Mouse (Mus musculus) MEL (cell line): ENCODE data around the gene Slc4a4. TPM values are rescaled to one million over a fixed set of nuclear protein-coding genes. Genes with fewer than 3 reads are reported as not detected.

Experiments
- DNase-seq: peaks from one replicate; pipeline ENCODE4 v3.0.0; 2011; ENCODE audit warnings: low read depth, low spot score
- H3K27ac ChIP-seq: 2 replicates; pipeline ENCODE4 v1.5.1; 2012; ENCODE audit warnings: low read depth, mild to moderate bottlenecking, control low read depth, low read length, moderate library complexity; ENCODE audit not compliant: control insufficient read depth
- H3K27me3 ChIP-seq, 2 experiments: fragments of 150-350 bp in 1 of 2; sonication (generic) in 1 of 2; 2 replicates each; pipeline ENCODE4 v1.6.1; 2012; ENCODE audit warnings: low read length in 2 of 2, mild to moderate bottlenecking in 2 of 2, improper control_type of control experiment in 1 of 2, moderate library complexity in 1 of 2; ENCODE audit not compliant: insufficient read depth in 2 of 2, control insufficient read depth in 1 of 2
- H3K36me3 ChIP-seq, 2 experiments: 2 replicates each; pipeline ENCODE4 v1.6.1; 2012 to 2014; ENCODE audit warnings: low read length in 2 of 2, improper control_type of control experiment in 1 of 2, inconsistent platforms in 1 of 2, mild to moderate bottlenecking in 1 of 2; ENCODE audit not compliant: insufficient read depth in 2 of 2, control insufficient read depth in 1 of 2
- H3K4me1 ChIP-seq, 2 experiments: fragments of 150-350 bp in 1 of 2; sonication (generic) in 1 of 2; 2 replicates each; pipeline ENCODE4 v1.6.1; 2012; ENCODE audit warnings: low read length in 2 of 2, improper control_type of control experiment in 1 of 2, mild to moderate bottlenecking in 1 of 2; ENCODE audit not compliant: insufficient read depth in 2 of 2, control insufficient read depth in 1 of 2
- H3K4me3 ChIP-seq, 2 experiments: fragments of 150-350 bp in 1 of 2; sonication (generic) in 1 of 2; 2 replicates each; pipeline ENCODE4 v1.5.1; 2012; ENCODE audit warnings: low read depth in 2 of 2, low read length in 2 of 2, mild to moderate bottlenecking in 2 of 2, moderate library complexity in 2 of 2, control low read depth in 1 of 2, improper control_type of control experiment in 1 of 2; ENCODE audit not compliant: control insufficient read depth in 1 of 2, insufficient read depth in 1 of 2
- H3K79me2 ChIP-seq: 2 replicates; pipeline ENCODE4 v1.6.1; 2012; ENCODE audit warnings: mild to moderate bottlenecking, low read length, moderate library complexity; ENCODE audit not compliant: control insufficient read depth, poor library complexity, insufficient read depth
- H3K9ac ChIP-seq: 2 replicates; pipeline ENCODE4 v1.6.1; 2012; ENCODE audit warnings: low read depth, mild to moderate bottlenecking, control low read depth, low read length, moderate library complexity; ENCODE audit not compliant: control insufficient read depth, poor library complexity, severe bottlenecking
- H3K9me3 ChIP-seq: fragments of 150-350 bp; sonication (generic); replicated peaks from 2 replicates; pipeline ENCODE4 v1.6.1; 2012; ENCODE audit warnings: mild to moderate bottlenecking, low read length, improper control_type of control experiment, moderate library complexity; ENCODE audit not compliant: insufficient read depth
- BHLHE40 ChIP-seq: IDR thresholded peaks from 2 replicates; pipeline ENCODE4 v1.6.1; 2012; ENCODE audit warnings: low read depth, mild to moderate bottlenecking, inconsistent platforms, low read length, improper control_type of control experiment, borderline replicate concordance
- CHD1 ChIP-seq: IDR thresholded peaks from 2 replicates; pipeline ENCODE4 v1.6.1; 2012; ENCODE audit warnings: low read depth, mild to moderate bottlenecking, inconsistent platforms, low read length, improper control_type of control experiment
- CHD2 ChIP-seq: IDR thresholded peaks from 2 replicates; pipeline ENCODE4 v1.6.1; 2011; ENCODE audit warnings: low read length, improper control_type of control experiment
- CTCF ChIP-seq, 3 experiments: IDR thresholded peaks in 2 of 3; conservative IDR thresholded peaks in 1 of 3; 2 replicates each; pipeline ENCODE4 v1.5.1; 2011 to 2012; ENCODE audit warnings: low read length in 3 of 3, low read depth in 2 of 3, mild to moderate bottlenecking in 2 of 3, improper control_type of control experiment in 1 of 3, inconsistent platforms in 1 of 3, mixed read lengths in 1 of 3, moderate library complexity in 1 of 3; ENCODE audit not compliant: control insufficient read depth in 1 of 3, insufficient read depth in 1 of 3, poor library complexity in 1 of 3, severe bottlenecking in 1 of 3
- E2F4 ChIP-seq: IDR thresholded peaks from 2 replicates; pipeline ENCODE4 v1.6.1; 2011; ENCODE audit warnings: low read depth, low read length, improper control_type of control experiment, borderline replicate concordance
- ELF1 ChIP-seq: IDR thresholded peaks from 2 replicates; pipeline ENCODE4 v1.6.1; 2014; ENCODE audit warnings: low read depth, mild to moderate bottlenecking, inconsistent platforms, low read length, improper control_type of control experiment, moderate library complexity
- EP300 ChIP-seq, 2 experiments: IDR thresholded peaks; 2 replicates each; pipeline ENCODE4 v1.6.1; 2011; ENCODE audit warnings: improper control_type of control experiment in 2 of 2, low read length in 2 of 2, low read depth in 1 of 2, mild to moderate bottlenecking in 1 of 2
- GABPA ChIP-seq: IDR thresholded peaks from 2 replicates; pipeline ENCODE4 v1.6.1; 2012; ENCODE audit warnings: low read depth, mild to moderate bottlenecking, inconsistent platforms, low read length, improper control_type of control experiment, moderate library complexity
- HCFC1 ChIP-seq: IDR thresholded peaks from 2 replicates; pipeline ENCODE4 v1.6.1; 2012; ENCODE audit warnings: low read depth, mild to moderate bottlenecking, inconsistent platforms, low read length, improper control_type of control experiment, moderate library complexity
- JUND ChIP-seq: IDR thresholded peaks from 2 replicates; pipeline ENCODE4 v1.6.1; 2011; ENCODE audit warnings: low read depth, mild to moderate bottlenecking, improper control_type of control experiment, low read length
- KAT2A ChIP-seq: conservative IDR thresholded peaks from 2 replicates; pipeline ENCODE4 v1.6.1; 2012; ENCODE audit warnings: low read depth, low read length, improper control_type of control experiment, inconsistent platforms
- MAFK ChIP-seq: IDR thresholded peaks from 2 replicates; pipeline ENCODE4 v1.6.1; 2011; ENCODE audit warnings: low read depth, mild to moderate bottlenecking, low read length, improper control_type of control experiment, borderline replicate concordance
- MAX ChIP-seq: IDR thresholded peaks from 2 replicates; pipeline ENCODE4 v1.6.1; 2011; ENCODE audit warnings: low read length, improper control_type of control experiment
- MAZ ChIP-seq: IDR thresholded peaks from 2 replicates; pipeline ENCODE4 v1.6.1; 2012; ENCODE audit warnings: low read depth, mild to moderate bottlenecking, inconsistent platforms, low read length, improper control_type of control experiment
- MYB ChIP-seq: IDR thresholded peaks from 2 replicates; pipeline ENCODE4 v1.6.1; 2011; ENCODE audit warnings: mild to moderate bottlenecking, low read depth, low read length, improper control_type of control experiment
- MYC ChIP-seq: IDR thresholded peaks from 2 replicates; pipeline ENCODE4 v1.6.1; 2011; ENCODE audit warnings: low read depth, mild to moderate bottlenecking, low read length, improper control_type of control experiment, moderate library complexity
- POLR2A ChIP-seq, 2 experiments: IDR thresholded peaks; 2 replicates each; pipeline ENCODE4 v1.6.1; 2011 to 2012; ENCODE audit warnings: low read length in 2 of 2, mild to moderate bottlenecking in 2 of 2, control low read depth in 1 of 2, improper control_type of control experiment in 1 of 2, low read depth in 1 of 2, moderate library complexity in 1 of 2; ENCODE audit not compliant: control insufficient read depth in 1 of 2, insufficient read depth in 1 of 2, poor library complexity in 1 of 2
- RAD21 ChIP-seq: IDR thresholded peaks from 2 replicates; pipeline ENCODE4 v1.6.1; 2011; ENCODE audit warnings: mild to moderate bottlenecking, low read depth, low read length, improper control_type of control experiment
- RCOR1 ChIP-seq: IDR thresholded peaks from 2 replicates; pipeline ENCODE4 v1.6.1; 2012; ENCODE audit warnings: low read depth, mild to moderate bottlenecking, inconsistent platforms, low read length, improper control_type of control experiment
- SIN3A ChIP-seq: IDR thresholded peaks from 2 replicates; pipeline ENCODE4 v1.6.1; 2012; ENCODE audit warnings: low read length, improper control_type of control experiment, inconsistent platforms
- SMC3 ChIP-seq: IDR thresholded peaks from 2 replicates; pipeline ENCODE4 v1.6.1; 2011; ENCODE audit warnings: low read depth, low read length, improper control_type of control experiment
- TAL1 ChIP-seq: IDR thresholded peaks from 2 replicates; pipeline ENCODE4 v1.6.1; 2012; ENCODE audit warnings: mild to moderate bottlenecking, inconsistent platforms, low read length, moderate library complexity, mixed read lengths
- TBP ChIP-seq: IDR thresholded peaks from 2 replicates; pipeline ENCODE4 v1.8.0; 2011; ENCODE audit warnings: low read depth, low read length, improper control_type of control experiment
- TCF12 ChIP-seq: IDR thresholded peaks from 2 replicates; pipeline ENCODE4 v1.6.1; 2014; ENCODE audit warnings: low read depth, mild to moderate bottlenecking, inconsistent platforms, low read length, improper control_type of control experiment, moderate library complexity
- USF1 ChIP-seq: IDR thresholded peaks from 2 replicates; pipeline ENCODE4 v1.6.1; 2014; ENCODE audit warnings: low read depth, mild to moderate bottlenecking, inconsistent platforms, low read length, improper control_type of control experiment, moderate library complexity
- ZC3H11A ChIP-seq: IDR thresholded peaks from 2 replicates; pipeline ENCODE4 v1.6.1; 2012; ENCODE audit warnings: low read depth, mild to moderate bottlenecking, inconsistent platforms, low read length, improper control_type of control experiment
- ZMIZ1 ChIP-seq: IDR thresholded peaks from 2 replicates; pipeline ENCODE4 v1.6.1; 2012; ENCODE audit warnings: low read depth, mild to moderate bottlenecking, inconsistent platforms, low read length, improper control_type of control experiment, moderate library complexity
- polyA plus RNA-seq, 2 experiments: library from polyadenylated mRNA; stranded (reverse) in 1 of 2; unstranded in 1 of 2; fragments of >175 nt in 1 of 2; fragments of >200 nt in 1 of 2; gene quantifications; 2 replicates each; pipeline versions ENCODE4 v1.2.1 to v1.2.4; 2012; ENCODE audit warnings: low replicate concordance in 2 of 2, low read depth in 1 of 2; ENCODE audit not compliant: insufficient read length in 2 of 2, insufficient read depth in 1 of 2, missing spikeins in 1 of 2
- total RNA-seq: library from RNA; depleted of rRNA; stranded (reverse); fragments of 300-350 nt; gene quantifications from 2 replicates; pipeline ENCODE4 v1.2.3, GENCODE M21; 2012

The Slc4a4 gene
- total and polyA plus RNA-seq, 3 experiments, result not detected

- Histone ChIP-seq H3K4me3 (no peak overlapping the region), H3K27me3 (no peaks in the 10 kb centered on the region), H3K4me1 (no peaks in the 10 kb centered on the region), H3K9me3 (no peaks in the 10 kb centered on the region), H3K9ac (no peak overlapping the region), H3K27ac (no peak overlapping the region), H3K36me3 (no peaks in the 10 kb centered on the region), H3K79me2 (no peaks in the 10 kb centered on the region)
- no peak for DNase-seq
- no peak for TF ChIP-seq SIN3A
- TF ChIP-seq RCOR1, result no peak
- no peak for TF ChIP-seq CHD1
- TF ChIP-seq MAFK, result no peak
- no peak for TF ChIP-seq POLR2A (IDR thresholded peaks at IDR 0.05; ENCODE audit: control insufficient read depth in 1 of 2, insufficient read depth in 1 of 2, low read depth in 1 of 2, low read length in 2 of 2, poor library complexity in 1 of 2)
- no peak for TF ChIP-seq TAL1
- TF ChIP-seq TBP, result no peak
- TF ChIP-seq TCF12, result no peak
- no peak for TF ChIP-seq EP300 (IDR thresholded peaks at IDR 0.05; ENCODE audit: low read depth in 1 of 2, low read length in 2 of 2)
Observed at GRCm38 (mm10) chr5:89033256-89033655, 146.6 kb downstream of the Slc4a4 start.

- no peak for DNase-seq
- no peak overlapping the region for H3K9ac ChIP-seq
- TF ChIP-seq MYC (no peak), ZC3H11A (no peak), HCFC1 (no peak), GABPA (no peak), ZMIZ1 (no peak), CTCF (IDR thresholded peaks at IDR 0.05 in 2 of 3, conservative IDR thresholded peaks at IDR 0.05 in 1 of 3; ENCODE audit: control insufficient read depth in 1 of 3, insufficient read depth in 1 of 3, low read depth in 2 of 3, low read length in 3 of 3, poor library complexity in 1 of 3, severe bottlenecking in 1 of 3) (no peak), ELF1 (no peak)
- TF ChIP-seq, all 39 proteins: peak for 0
- H3K36me3 ChIP-seq, result no peaks in the 10 kb centered on the region
- no peak overlapping the region for H3K4me3 ChIP-seq
- no peaks in the 10 kb centered on the region for H3K9me3 ChIP-seq
- H3K27me3 ChIP-seq, result no peaks in the 10 kb centered on the region
- no peaks in the 10 kb centered on the region for H3K79me2 ChIP-seq
- no peaks in the 10 kb centered on the region for H3K4me1 ChIP-seq
- no peak overlapping the region for H3K27ac ChIP-seq
Observed at GRCm38 (mm10) chr5:89036147-89036546, 149.5 kb downstream of the Slc4a4 start.

- H3K4me3 ChIP-seq, result no peak overlapping the region
- H3K27me3 ChIP-seq, result no peaks in the 10 kb centered on the region
- no peaks in the 10 kb centered on the region for H3K4me1 ChIP-seq
- H3K9ac ChIP-seq, result no peak overlapping the region
- no peaks in the 10 kb centered on the region for H3K9me3 ChIP-seq
- DNase-seq, result no peak
- H3K27ac ChIP-seq, result no peak overlapping the region
- H3K36me3 ChIP-seq, result no peaks in the 10 kb centered on the region
- TF ChIP-seq CHD1 (no peak), MAZ (no peak), JUND (no peak), CTCF (IDR thresholded peaks at IDR 0.05 in 2 of 3, conservative IDR thresholded peaks at IDR 0.05 in 1 of 3; ENCODE audit: control insufficient read depth in 1 of 3, insufficient read depth in 1 of 3, low read depth in 2 of 3, low read length in 3 of 3, poor library complexity in 1 of 3, severe bottlenecking in 1 of 3) (no peak), MYB (no peak), KAT2A (no peak), CHD2 (no peak), USF1 (no peak), MAX (no peak), TAL1 (no peak), HCFC1 (no peak), MAFK (no peak), BHLHE40 (no peak), SMC3 (no peak), E2F4 (no peak), RAD21 (no peak)
- H3K79me2 ChIP-seq, result no peaks in the 10 kb centered on the region
Observed at GRCm38 (mm10) chr5:89040814-89041213, 154.2 kb downstream of the Slc4a4 start.
